Mouse (Mus musculus) liver, postnatal 0 days (tissue): ENCODE measurements at regions not wholly inside any gene's neighbourhood (a gene's known extent, or its start where the extent isn't known, plus 50 kb on each side); places are given as distances from the start of the nearest gene placed in this dataset.
A peak's percentile ranks its signal among the peaks of the same experiment; 100 is the strongest.
"Not testable (repeated sequence)": the region's sequence is repeated elsewhere in the genome, so short reads cannot be mapped to it uniquely, and the experiment has no call there.

Experiments
- ATAC-seq: fragments of 200-750 bp; cut with Nextera tagmentation; 2 replicates; pipeline ENCODE4 v1.8.0; 2017; ENCODE audit warnings: mild to moderate bottlenecking, moderate library complexity
- DNase-seq: peaks from one replicate; pipeline ENCODE4 v3.0.0-alpha.2; 2016
- H3K27ac ChIP-seq: fragments of 300-500 bp; sonication (generic); 2 replicates; pipeline ENCODE4 v1.5.1; 2014; ENCODE audit warnings: antibody characterized with exemption, moderate library complexity, mild to moderate bottlenecking, low read depth
- H3K27me3 ChIP-seq: fragments of 300-500 bp; sonication (generic); 2 replicates; pipeline ENCODE4 v1.6.1; 2014; ENCODE audit warnings: low read length, control low read depth, mixed read lengths; ENCODE audit not compliant: insufficient read depth
- H3K36me3 ChIP-seq: fragments of 300-500 bp; sonication (generic); replicated peaks from 2 replicates; pipeline ENCODE4 v1.6.1; 2014; ENCODE audit warnings: mild to moderate bottlenecking, control low read depth, low read length, moderate library complexity, mixed read lengths; ENCODE audit not compliant: insufficient read depth
- H3K4me1 ChIP-seq: fragments of 300-500 bp; sonication (generic); 2 replicates; pipeline ENCODE4 v1.6.1; 2014; ENCODE audit warnings: antibody characterized with exemption, mild to moderate bottlenecking, control low read depth; ENCODE audit not compliant: insufficient read depth
- H3K4me2 ChIP-seq: fragments of 300-500 bp; sonication (generic); 2 replicates; pipeline ENCODE4 v1.6.1; 2014; ENCODE audit warnings: low read depth, mild to moderate bottlenecking, low read length, moderate library complexity, mixed read lengths
- H3K4me3 ChIP-seq: fragments of 300-500 bp; sonication (generic); 2 replicates; pipeline ENCODE4 v1.5.1; 2014; ENCODE audit warnings: low read depth, low read length
- H3K9ac ChIP-seq: fragments of 300-500 bp; sonication (generic); replicated peaks from 2 replicates; pipeline ENCODE4 v1.6.1; 2014; ENCODE audit warnings: mild to moderate bottlenecking, moderate library complexity
- H3K9me3 ChIP-seq: fragments of 300-500 bp; sonication (generic); 2 replicates; pipeline ENCODE4 v1.6.1; 2016; ENCODE audit warnings: mild to moderate bottlenecking, control low read depth, low read length, mixed read lengths
- CTCF ChIP-seq: sonication (generic); IDR thresholded peaks from 2 replicates; pipeline ENCODE4 v1.5.1; 2016; ENCODE audit warnings: antibody characterized with exemption, low read depth
- WGBS: fragments of 180-500 bp; shearing (Covaris S2); extraction: QIAGEN DNeasy Blood & Tissue Kit; methylation state at CpG from one replicate; pipeline ENCODE4 v1.1.7; 2014; ENCODE audit not compliant: insufficient replicate concordance; 5-methylcytosine and 5-hydroxymethylcytosine counted together

DNA sequence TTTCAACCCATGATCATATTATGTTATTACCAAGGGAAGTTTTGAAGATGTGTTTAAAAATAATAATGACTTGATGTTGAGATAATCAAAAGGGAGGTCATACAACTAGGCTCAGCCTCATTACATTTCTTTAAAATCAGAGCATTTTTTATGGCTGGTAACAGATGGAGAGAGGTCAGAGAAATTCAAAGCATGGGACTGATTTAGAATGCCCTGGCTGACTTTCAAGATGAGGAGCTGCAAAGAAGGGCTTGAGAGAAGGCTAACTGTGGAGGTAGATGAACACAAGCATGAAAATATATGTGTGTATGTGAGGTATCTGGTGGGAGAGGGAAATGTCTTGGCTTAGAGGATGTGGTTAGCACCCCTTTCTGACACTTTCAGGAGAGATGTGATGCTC lies 502.6 kb upstream of the Gdi2 start:
- not testable (repeated sequence) for H3K36me3 ChIP-seq, H3K9ac ChIP-seq, H3K4me3 ChIP-seq, H3K9me3 ChIP-seq, DNase-seq, H3K27me3 ChIP-seq, ATAC-seq, H3K27ac ChIP-seq, H3K4me2 ChIP-seq, H3K4me1 ChIP-seq

GRCm38 (mm10) chr13:3037010-3037409 lies 500.9 kb upstream of the Gdi2 start:
- DNase-seq: peak; percentile 13
- WGBS: 24% methylated on average over 1 of the region's 1 CpGs
- not testable (repeated sequence) for H3K4me2 ChIP-seq, H3K9me3 ChIP-seq, ATAC-seq, H3K27ac ChIP-seq, H3K36me3 ChIP-seq, H3K27me3 ChIP-seq, H3K4me1 ChIP-seq, H3K9ac ChIP-seq, H3K4me3 ChIP-seq

- not testable (repeated sequence) for H3K27ac ChIP-seq, H3K9ac ChIP-seq, H3K9me3 ChIP-seq, H3K4me2 ChIP-seq, ATAC-seq, H3K4me1 ChIP-seq, H3K27me3 ChIP-seq, H3K36me3 ChIP-seq, H3K4me3 ChIP-seq, DNase-seq
- 77% methylated on average over 8 of the region's 9 CpGs for WGBS
Measured at GRCm38 (mm10) chr13:3046381-3047105, 491.3 kb upstream of the Gdi2 start.

DNA sequence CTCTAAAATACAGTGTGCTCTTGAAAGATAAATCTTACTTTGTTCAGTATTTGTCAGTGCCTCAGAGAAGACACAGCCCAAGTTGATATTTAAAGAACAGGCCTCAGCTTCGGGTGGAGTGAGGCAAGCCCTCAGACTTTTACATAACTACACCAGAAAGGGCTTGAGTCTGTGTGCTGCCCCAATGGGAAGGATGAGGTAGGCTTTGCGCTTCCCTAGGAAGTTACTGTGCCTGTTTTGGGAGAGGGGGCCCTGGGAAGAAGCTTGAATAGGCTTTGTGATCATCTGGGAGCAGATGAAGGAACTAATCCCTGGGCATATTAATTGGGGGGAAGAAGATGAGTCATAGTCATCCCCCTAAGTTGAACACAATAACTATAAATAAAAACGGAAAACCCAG lies 454.4 kb upstream of the Gdi2 start:
- not testable (repeated sequence) for H3K9me3 ChIP-seq, H3K36me3 ChIP-seq, H3K4me1 ChIP-seq, H3K4me2 ChIP-seq, H3K27me3 ChIP-seq, H3K27ac ChIP-seq, ATAC-seq, H3K4me3 ChIP-seq, DNase-seq, H3K9ac ChIP-seq
- 62% methylated on average over 3 of the region's 3 CpGs for WGBS

- DNase-seq (peak; percentile 13), ATAC-seq (peak; percentile 71)
- peak overlapping the region; percentile 20 for H3K27ac ChIP-seq
- not testable (repeated sequence) for H3K4me3 ChIP-seq, H3K4me2 ChIP-seq, H3K9ac ChIP-seq, H3K27me3 ChIP-seq, H3K9me3 ChIP-seq, H3K4me1 ChIP-seq, H3K36me3 ChIP-seq
- WGBS: 48% methylated on average over 7 of the region's 7 CpGs
Measured at GRCm38 (mm10) chr13:3089971-3090370, 447.9 kb upstream of the Gdi2 start.

GRCm38 (mm10) chr13:3106543-3106942 lies 431.3 kb upstream of the Gdi2 start:
- ATAC-seq (0 out of 2 replicates have a peak, but pooled peaks have one; percentile 31), DNase-seq (peak; percentile 12)
- not testable (repeated sequence) for H3K4me1 ChIP-seq, H3K36me3 ChIP-seq, H3K4me3 ChIP-seq, H3K9me3 ChIP-seq, H3K27me3 ChIP-seq, H3K27ac ChIP-seq, H3K4me2 ChIP-seq, H3K9ac ChIP-seq
- 48% methylated on average over 2 of the region's 2 CpGs for WGBS

DNA sequence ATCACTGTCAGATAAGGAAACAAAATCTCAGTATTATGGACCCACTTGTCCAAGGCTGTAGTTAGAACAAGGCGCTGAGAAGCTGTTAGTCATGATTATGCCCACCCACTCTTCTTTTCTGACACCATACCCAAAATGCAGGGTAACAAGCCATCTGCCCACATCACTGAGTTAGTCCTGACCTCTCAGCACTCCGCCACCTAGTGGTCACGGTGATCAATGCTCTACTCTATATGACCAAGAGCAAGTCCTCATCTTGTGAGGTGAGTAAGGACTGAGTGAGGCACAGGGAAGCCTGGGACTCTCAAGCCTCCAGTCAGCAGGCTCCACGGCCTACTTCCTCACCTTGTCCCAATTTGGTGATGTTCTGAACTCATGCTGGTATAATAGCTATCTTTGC lies 409.7 kb upstream of the Gdi2 start:
- not testable (repeated sequence) for ATAC-seq, DNase-seq, H3K4me1 ChIP-seq, H3K36me3 ChIP-seq, H3K9ac ChIP-seq, H3K4me2 ChIP-seq, H3K27me3 ChIP-seq, H3K4me3 ChIP-seq, H3K9me3 ChIP-seq, H3K27ac ChIP-seq
- peak; percentile 54 for TF ChIP-seq CTCF
- 23% methylated on average over 4 of the region's 4 CpGs for WGBS

DNA sequence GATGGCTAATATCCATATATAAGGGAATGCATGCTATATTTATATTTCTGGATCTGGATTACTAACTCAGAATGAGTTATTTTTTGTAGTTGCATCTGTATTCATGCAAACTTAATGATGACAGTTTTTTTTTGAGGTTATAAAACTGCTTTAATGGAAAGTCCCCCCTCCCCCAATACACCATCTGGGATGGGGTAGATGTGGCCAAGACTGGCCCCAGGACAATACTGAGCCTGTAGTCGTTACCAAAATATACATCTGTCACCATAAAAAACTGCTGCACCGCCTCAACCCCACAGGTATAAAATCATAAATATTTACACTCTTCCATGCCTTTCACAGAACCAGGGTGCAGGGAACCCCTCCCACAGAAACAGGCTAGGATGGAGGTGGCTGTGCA lies 400.6 kb upstream of the Gdi2 start:
- H3K36me3 ChIP-seq, H3K4me2 ChIP-seq, H3K4me1 ChIP-seq, H3K4me3 ChIP-seq, H3K9ac ChIP-seq, H3K27ac ChIP-seq, H3K9me3 ChIP-seq, ATAC-seq, DNase-seq, H3K27me3 ChIP-seq: not testable (repeated sequence)
- WGBS: 72% methylated on average over 2 of the region's 2 CpGs
